Mouse (Mus musculus) ES-Bruce4 (cell line): Measurements from ENCODE around the gene Gadd45b.

ENCODE experiments used
- EP300 ChIP-seq: IDR thresholded peaks from 2 replicates; pipeline ENCODE4 v1.6.1; 2011; ENCODE audit warnings: low read depth, low read length; ENCODE audit not compliant: insufficient read depth
- POLR2A ChIP-seq: IDR thresholded peaks from one replicate; pipeline ENCODE4 v1.8.1; 2011; ENCODE audit warnings: low read length; ENCODE audit not compliant: insufficient read depth

- TF ChIP-seq POLR2A: no peak
- TF ChIP-seq EP300: no peak
Observed at GRCm38 (mm10) chr10:80949081-80949480, 19.2 kb downstream of the Gadd45b start.
